Mouse (Mus musculus): ENCODE measurements around the gene Rhbdf2. TPM values are rescaled to one million over a fixed set of nuclear protein-coding genes. Genes with fewer than 3 reads are reported as not detected.
A peak's percentile ranks its signal among the peaks of the same experiment; 100 is the strongest.

Rhbdf2 gene
- polyA plus RNA-seq, 1 experiment from 2014 or later, result 7.7 TPM

DNA sequence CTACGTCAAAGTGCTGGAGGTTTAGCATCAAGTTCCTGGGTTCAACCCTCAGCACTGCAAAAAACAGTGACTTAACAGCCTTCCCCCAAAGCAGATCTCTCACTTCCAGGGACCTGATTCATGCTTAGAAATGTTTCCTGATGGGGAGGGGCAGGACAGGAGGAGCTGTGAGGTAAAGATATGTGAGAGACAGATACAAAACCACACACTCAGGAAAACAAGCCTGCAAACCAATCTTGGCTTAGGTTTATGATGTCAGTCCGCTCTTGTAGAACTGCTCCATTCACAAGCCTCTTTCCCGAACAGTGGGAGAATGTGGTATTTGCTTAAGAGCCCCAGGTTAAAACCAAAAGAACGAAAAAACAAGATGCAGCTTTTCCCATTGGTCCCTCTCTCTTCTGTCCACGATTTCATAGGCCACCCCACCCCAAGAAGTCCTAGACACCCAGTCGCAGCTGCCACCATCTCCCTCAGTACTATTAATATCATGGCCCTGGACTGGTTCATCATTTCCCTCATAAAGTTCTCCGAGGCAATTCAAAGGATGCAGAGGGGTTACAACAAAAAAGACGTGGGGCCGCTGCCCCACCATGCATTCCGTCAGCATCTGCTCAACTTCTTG, 46.7 kb downstream of the Rhbdf2 start:
- WGBS (ENCODE audit: insufficient replicate concordance), result 10% methylated on average over 10 of the region's 10 CpGs

DNA sequence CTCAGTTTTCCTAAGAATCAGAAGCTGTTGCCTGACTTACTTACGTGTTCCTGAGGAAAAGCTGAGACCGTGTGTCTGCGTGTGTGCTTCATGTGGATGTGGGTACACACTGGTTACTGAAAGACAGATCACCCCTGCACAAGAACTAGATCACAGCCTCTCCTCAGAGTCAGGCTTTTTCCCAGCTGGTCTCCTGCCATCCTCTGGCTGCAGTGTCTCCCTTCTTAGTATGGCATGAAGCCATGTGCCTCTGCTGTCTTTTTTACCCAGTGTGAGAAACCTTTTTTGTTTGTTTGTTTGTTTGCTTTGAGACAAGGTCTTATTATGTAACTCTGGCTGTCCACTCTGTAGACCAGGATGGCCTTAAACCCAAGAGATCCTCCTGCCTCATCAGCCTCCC, 47.5 kb downstream of the Rhbdf2 start:
- H3K9me3 ChIP-seq (replicated peaks; ENCODE audit: control insufficient read depth, low read length), result no peaks in the 10 kb centered on the region
- peak overlapping the region; percentile 93 for H3K4me3 ChIP-seq (ENCODE audit: low read depth, low read length)
- peak overlapping the region; percentile 90 for H3K4me2 ChIP-seq (ENCODE audit: low read depth, low read length)
- H3K9ac ChIP-seq (ENCODE audit: low read depth, low read length), result peak overlapping the region; percentile 99
- peak overlapping the region; percentile 96; the same call in 1 of the 2 replicates for H3K27ac ChIP-seq (ENCODE audit: low read length)
- no peaks in the 10 kb centered on the region for H3K36me3 ChIP-seq (ENCODE audit: control insufficient read depth, insufficient read depth)
- 90% methylated on average over 3 of the region's 3 CpGs for WGBS (ENCODE audit: insufficient replicate concordance)
- ATAC-seq (ENCODE audit: low read depth), result no peak
- H3K27me3 ChIP-seq (ENCODE audit: control insufficient read depth, insufficient read depth, low read depth, low read length), result no peaks in the 10 kb centered on the region
- H3K4me1 ChIP-seq (ENCODE audit: control insufficient read depth, low read depth, low read length), result peaks cover 53% of the 10 kb centered on the region

More for the DNA sequence above, 46.7 kb downstream of the Rhbdf2 start:
- peak overlapping the region; percentile 99 for H3K9ac ChIP-seq (ENCODE audit: low read depth, low read length)
- peak overlapping the region; percentile 96 for H3K27ac ChIP-seq (ENCODE audit: low read length)
- H3K4me3 ChIP-seq (ENCODE audit: low read depth, low read length), result peak overlapping the region; percentile 93
- H3K27me3 ChIP-seq (ENCODE audit: control insufficient read depth, insufficient read depth, low read depth, low read length), result no peaks in the 10 kb centered on the region
- peaks cover 44% of the 10 kb centered on the region for H3K4me1 ChIP-seq (ENCODE audit: control insufficient read depth, low read depth, low read length)
- peak; percentile 67 for ATAC-seq (ENCODE audit: low read depth)
- H3K36me3 ChIP-seq (ENCODE audit: control insufficient read depth, insufficient read depth), result no peaks in the 10 kb centered on the region
- peak overlapping the region; percentile 90 for H3K4me2 ChIP-seq (ENCODE audit: low read depth, low read length)
- H3K9me3 ChIP-seq (replicated peaks; ENCODE audit: control insufficient read depth, low read length), result no peaks in the 10 kb centered on the region

DNA sequence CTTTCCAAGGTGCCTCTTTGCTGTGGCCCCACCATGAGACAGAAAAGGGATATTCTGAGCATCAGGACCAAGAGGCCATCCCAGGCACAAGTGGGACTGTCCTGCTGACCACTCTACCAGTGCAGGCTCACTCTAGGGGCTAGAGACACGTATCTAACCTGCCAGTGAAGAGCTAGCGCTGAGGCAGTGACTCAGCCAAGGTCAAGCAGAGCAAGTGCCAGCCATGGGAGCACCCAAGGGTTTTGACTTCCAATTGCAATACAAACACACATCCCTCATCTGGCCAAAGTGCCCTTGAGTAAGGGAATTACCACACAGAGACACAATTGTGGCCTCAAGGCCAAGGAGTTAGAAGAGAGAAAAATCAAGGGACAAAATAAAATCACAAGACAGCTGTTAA, 51.4 kb downstream of the Rhbdf2 start:
- ATAC-seq (ENCODE audit: low read depth), result no peak
- Histone ChIP-seq H3K9me3 (replicated peaks; ENCODE audit: control insufficient read depth, low read length) (no peaks in the 10 kb centered on the region), H3K4me1 (ENCODE audit: control insufficient read depth, low read depth, low read length) (peaks cover 83% of the 10 kb centered on the region), H3K9ac (ENCODE audit: low read depth, low read length) (no peak overlapping the region), H3K27ac (ENCODE audit: low read length) (peak overlapping the region; percentile 99; the same call in 1 of the 2 replicates), H3K27me3 (ENCODE audit: control insufficient read depth, insufficient read depth, low read depth, low read length) (no peaks in the 10 kb centered on the region), H3K36me3 (ENCODE audit: control insufficient read depth, insufficient read depth) (peaks cover 2% of the 10 kb centered on the region; the same call in 1 of the 2 replicates), H3K4me2 (ENCODE audit: low read depth, low read length) (no peak overlapping the region), H3K4me3 (ENCODE audit: low read depth, low read length) (no peak overlapping the region)
- 84% methylated on average over 2 of the region's 2 CpGs for WGBS (ENCODE audit: insufficient replicate concordance)

DNA sequence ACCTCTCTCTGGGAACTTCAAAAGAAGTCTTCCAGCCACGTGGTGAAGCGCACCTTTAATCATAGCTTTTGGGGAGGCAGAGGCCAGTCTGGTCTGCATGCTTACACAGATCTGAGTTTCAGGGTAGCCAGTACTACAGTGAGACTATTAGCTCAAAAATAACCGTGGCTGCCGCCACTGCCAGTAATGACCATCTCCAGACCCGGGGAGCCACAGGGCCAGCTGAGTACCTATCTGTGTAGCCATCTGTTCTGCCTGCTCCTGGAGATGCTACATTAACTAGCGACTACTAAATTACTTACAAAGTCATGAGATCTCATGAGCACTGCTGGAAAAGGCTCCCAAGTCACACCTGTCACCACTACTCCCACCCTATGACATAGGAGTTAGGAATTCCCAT, 51.8 kb downstream of the Rhbdf2 start:
- Histone ChIP-seq H3K27ac (ENCODE audit: low read length) (peak overlapping the region; percentile 99), H3K27me3 (ENCODE audit: control insufficient read depth, insufficient read depth, low read depth, low read length) (no peaks in the 10 kb centered on the region), H3K4me3 (ENCODE audit: low read depth, low read length) (no peak overlapping the region; the same call in 1 of the 2 replicates), H3K9ac (ENCODE audit: low read depth, low read length) (no peak overlapping the region), H3K4me2 (ENCODE audit: low read depth, low read length) (peak overlapping the region; percentile 75; the same call in 1 of the 2 replicates), H3K9me3 (replicated peaks; ENCODE audit: control insufficient read depth, low read length) (no peaks in the 10 kb centered on the region), H3K4me1 (ENCODE audit: control insufficient read depth, low read depth, low read length) (peaks cover 83% of the 10 kb centered on the region), H3K36me3 (ENCODE audit: control insufficient read depth, insufficient read depth) (peaks cover 2% of the 10 kb centered on the region; the same call in 1 of the 2 replicates)
- no peak for ATAC-seq (ENCODE audit: low read depth)
- 63% methylated on average over 6 of the region's 6 CpGs for WGBS (ENCODE audit: insufficient replicate concordance)

DNA sequence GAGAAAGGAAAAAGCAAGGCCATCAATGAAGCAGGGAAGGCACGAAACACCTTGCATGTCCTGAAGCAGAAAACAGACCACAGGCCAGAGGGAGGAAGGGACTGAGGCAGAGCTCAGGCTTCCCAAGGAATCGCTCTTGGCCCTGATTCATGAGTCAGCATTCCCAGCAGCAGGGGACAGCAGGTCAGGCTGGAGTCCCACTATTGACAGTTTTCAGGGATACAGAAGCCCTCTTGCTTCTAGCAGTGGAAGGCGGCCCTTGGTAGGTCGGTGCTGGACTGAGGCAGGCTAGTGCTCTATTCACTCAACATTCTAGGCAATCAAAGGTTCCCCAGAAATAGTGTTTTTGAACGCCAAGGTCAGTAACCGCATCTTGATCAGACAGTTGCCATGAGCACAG, 52.3 kb downstream of the Rhbdf2 start:
- WGBS (ENCODE audit: insufficient replicate concordance), result 83% methylated on average over 6 of the region's 6 CpGs
- Histone ChIP-seq H3K27me3 (ENCODE audit: control insufficient read depth, insufficient read depth, low read depth, low read length) (no peaks in the 10 kb centered on the region), H3K4me2 (ENCODE audit: low read depth, low read length) (peak overlapping the region; percentile 75), H3K4me3 (ENCODE audit: low read depth, low read length) (peak overlapping the region; percentile 11; the same call in 1 of the 2 replicates), H3K9me3 (replicated peaks; ENCODE audit: control insufficient read depth, low read length) (no peaks in the 10 kb centered on the region), H3K9ac (ENCODE audit: low read depth, low read length) (peak overlapping the region; percentile 60; the same call in 1 of the 2 replicates), H3K36me3 (ENCODE audit: control insufficient read depth, insufficient read depth) (peaks cover 2% of the 10 kb centered on the region; the same call in 1 of the 2 replicates), H3K4me1 (ENCODE audit: control insufficient read depth, low read depth, low read length) (peaks cover 82% of the 10 kb centered on the region), H3K27ac (ENCODE audit: low read length) (peak overlapping the region; percentile 99)
- ATAC-seq (ENCODE audit: low read depth), result no peak

DNA sequence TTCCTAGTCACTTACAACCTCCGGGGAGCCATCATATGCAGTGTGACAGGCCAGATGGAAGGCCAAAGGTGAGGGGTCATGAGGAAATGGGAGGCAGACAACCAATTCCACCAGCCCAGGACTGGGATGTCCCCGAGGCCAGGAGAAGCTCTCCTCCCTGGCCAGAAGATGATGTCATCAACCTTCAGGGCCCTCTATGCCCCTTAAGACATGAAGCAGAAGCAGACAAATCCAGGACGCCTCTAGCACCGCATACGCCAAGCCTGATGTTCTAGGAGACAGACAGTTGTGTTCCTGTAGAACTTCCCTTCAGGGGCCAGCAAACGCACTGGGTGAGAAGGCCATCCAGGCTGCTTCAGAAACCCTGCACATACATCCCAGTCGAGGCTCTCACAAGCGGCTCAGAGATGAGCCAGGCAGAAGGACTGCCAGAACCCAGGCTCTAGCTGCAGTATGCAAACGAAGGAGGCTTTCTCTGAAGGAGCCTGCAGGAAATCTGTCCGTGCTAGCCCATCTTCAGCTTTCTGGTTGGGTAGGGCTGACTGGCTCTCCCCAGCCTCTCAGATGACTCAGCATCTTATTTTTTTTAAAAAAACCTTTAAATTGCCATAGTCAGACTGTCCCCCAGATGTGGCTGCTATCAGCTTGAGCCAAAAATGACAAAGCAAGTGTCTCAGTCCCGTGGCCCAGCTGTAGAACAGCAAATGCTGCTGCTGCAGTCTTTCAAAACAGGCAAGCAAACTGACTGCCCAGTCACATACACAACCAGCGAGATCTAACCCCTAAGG, 53.9 kb downstream of the Rhbdf2 start:
- H3K9ac ChIP-seq (ENCODE audit: low read depth, low read length), result peak overlapping the region; percentile 60
- H3K36me3 ChIP-seq (ENCODE audit: control insufficient read depth, insufficient read depth), result peaks cover 2% of the 10 kb centered on the region; the same call in 1 of the 2 replicates
- no peaks in the 10 kb centered on the region for H3K9me3 ChIP-seq (replicated peaks; ENCODE audit: control insufficient read depth, low read length)
- peak overlapping the region; percentile 99 for H3K27ac ChIP-seq (ENCODE audit: low read length)
- H3K4me1 ChIP-seq (ENCODE audit: control insufficient read depth, low read depth, low read length), result peaks cover 78% of the 10 kb centered on the region
- WGBS (ENCODE audit: insufficient replicate concordance), result 29% methylated on average over 12 of the region's 12 CpGs
- H3K27me3 ChIP-seq (ENCODE audit: control insufficient read depth, insufficient read depth, low read depth, low read length), result no peaks in the 10 kb centered on the region
- ATAC-seq (ENCODE audit: low read depth), result peak; percentile 84
- H3K4me3 ChIP-seq (ENCODE audit: low read depth, low read length), result peak overlapping the region; percentile 51
- peak overlapping the region; percentile 75 for H3K4me2 ChIP-seq (ENCODE audit: low read depth, low read length)

DNA sequence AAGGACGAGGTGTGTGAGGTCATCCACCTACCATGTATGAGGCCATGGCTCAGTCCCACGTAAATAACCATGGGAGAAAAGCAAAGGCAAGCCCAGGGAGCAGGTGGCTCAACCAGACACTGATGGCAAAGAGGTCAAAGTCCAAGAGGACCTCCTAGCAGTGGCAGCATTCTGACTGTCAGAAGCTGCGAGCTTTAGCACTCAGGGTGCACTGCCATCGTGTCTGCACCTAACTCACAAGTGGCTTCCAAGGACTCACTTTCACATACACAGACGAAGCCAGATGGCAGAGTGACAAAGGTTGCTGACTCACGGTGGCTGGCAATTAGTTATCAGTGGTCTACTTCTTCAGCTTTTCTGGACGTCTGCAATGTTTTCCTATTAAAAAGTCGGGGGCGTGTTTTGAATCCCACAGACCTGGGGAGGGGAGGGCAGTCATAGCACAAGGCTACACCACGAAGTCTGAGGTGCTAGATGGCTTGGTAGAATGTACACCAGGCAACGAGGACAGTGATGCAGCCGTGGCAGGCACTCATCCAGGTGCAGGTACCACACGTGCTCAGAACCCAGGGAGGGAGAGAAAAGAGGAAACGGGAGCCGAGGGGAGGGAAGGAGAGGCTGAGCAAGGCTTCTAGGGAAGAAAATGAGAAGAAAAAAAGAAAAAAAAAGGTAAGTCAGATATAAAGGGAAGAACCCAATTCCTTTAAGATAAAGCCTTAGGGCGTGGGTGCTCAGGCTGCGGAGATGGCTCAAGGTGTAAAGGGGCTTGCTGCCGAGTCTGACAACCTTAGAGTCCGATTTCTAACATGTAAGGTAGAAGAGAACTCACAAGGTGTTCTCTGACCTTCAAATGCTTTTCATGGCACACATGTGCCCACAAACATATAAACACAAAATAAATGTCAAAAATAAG, 54.8 kb downstream of the Rhbdf2 start:
- H3K27me3 ChIP-seq (ENCODE audit: control insufficient read depth, insufficient read depth, low read depth, low read length), result no peaks in the 10 kb centered on the region
- peaks cover 2% of the 10 kb centered on the region; the same call in 1 of the 2 replicates for H3K36me3 ChIP-seq (ENCODE audit: control insufficient read depth, insufficient read depth)
- H3K9ac ChIP-seq (ENCODE audit: low read depth, low read length), result peak overlapping the region; percentile 60
- H3K27ac ChIP-seq (ENCODE audit: low read length), result peak overlapping the region; percentile 99
- WGBS (ENCODE audit: insufficient replicate concordance), result 30% methylated on average over 19 of the region's 19 CpGs
- peaks cover 83% of the 10 kb centered on the region for H3K4me1 ChIP-seq (ENCODE audit: control insufficient read depth, low read depth, low read length)
- ATAC-seq (ENCODE audit: low read depth), result peak; percentile 69
- peak overlapping the region; percentile 51 for H3K4me3 ChIP-seq (ENCODE audit: low read depth, low read length)
- H3K4me2 ChIP-seq (ENCODE audit: low read depth, low read length), result peak overlapping the region; percentile 75
- H3K9me3 ChIP-seq (replicated peaks; ENCODE audit: control insufficient read depth, low read length), result no peaks in the 10 kb centered on the region

DNA sequence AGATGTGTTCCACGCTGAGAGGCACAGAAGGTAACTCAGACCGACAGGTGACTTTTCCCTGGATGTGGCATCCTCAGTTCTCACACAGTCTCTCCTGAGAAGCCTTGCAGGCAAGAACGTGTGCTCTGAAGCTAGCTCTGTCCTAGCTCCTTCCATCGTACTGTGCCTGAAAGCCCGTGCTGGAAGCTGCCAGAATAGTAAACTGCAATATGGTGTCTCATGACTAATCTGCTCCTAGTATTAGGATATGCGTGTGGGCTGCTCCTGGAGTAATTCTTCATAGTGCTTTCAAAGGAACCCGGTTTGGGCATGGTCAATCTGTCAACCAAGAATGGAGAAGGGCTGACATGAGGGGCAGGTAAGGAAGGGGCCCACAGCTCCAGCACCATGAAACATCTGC, 56.0 kb downstream of the Rhbdf2 start:
- no peak overlapping the region for H3K4me3 ChIP-seq (ENCODE audit: low read depth, low read length)
- H3K36me3 ChIP-seq (ENCODE audit: control insufficient read depth, insufficient read depth), result peaks cover 2% of the 10 kb centered on the region; the same call in 1 of the 2 replicates
- H3K9ac ChIP-seq (ENCODE audit: low read depth, low read length), result no peak overlapping the region
- no peak overlapping the region for H3K4me2 ChIP-seq (ENCODE audit: low read depth, low read length)
- H3K27me3 ChIP-seq (ENCODE audit: control insufficient read depth, insufficient read depth, low read depth, low read length), result no peaks in the 10 kb centered on the region
- WGBS (ENCODE audit: insufficient replicate concordance), result 84% methylated on average over 7 of the region's 7 CpGs
- peaks cover 74% of the 10 kb centered on the region for H3K4me1 ChIP-seq (ENCODE audit: control insufficient read depth, low read depth, low read length)
- ATAC-seq (ENCODE audit: low read depth), result no peak
- H3K9me3 ChIP-seq (replicated peaks; ENCODE audit: control insufficient read depth, low read length), result no peaks in the 10 kb centered on the region
- H3K27ac ChIP-seq (ENCODE audit: low read length), result no peak overlapping the region

All from liver, embryonic 16.5 days (tissue).